Mouse (Mus musculus) thymus, postnatal 4 days (tissue): Measurements from ENCODE around the gene Sec14l5.

ENCODE experiments used
- DNase-seq: peaks from one replicate; pipeline ENCODE4 v3.0.0; 2021

Gene Sec14l5

GRCm38 (mm10) chr16:5147037-5147385 lies at the start of gene Sec14l5:
Gene Sec14l5 (plus strand): TSS chr16:5147109.
- peak; percentile 18 for DNase-seq

- no peak for DNase-seq
Measured at GRCm38 (mm10) chr16:5101000-5101399, 45.9 kb upstream of the Sec14l5 start.

DNA sequence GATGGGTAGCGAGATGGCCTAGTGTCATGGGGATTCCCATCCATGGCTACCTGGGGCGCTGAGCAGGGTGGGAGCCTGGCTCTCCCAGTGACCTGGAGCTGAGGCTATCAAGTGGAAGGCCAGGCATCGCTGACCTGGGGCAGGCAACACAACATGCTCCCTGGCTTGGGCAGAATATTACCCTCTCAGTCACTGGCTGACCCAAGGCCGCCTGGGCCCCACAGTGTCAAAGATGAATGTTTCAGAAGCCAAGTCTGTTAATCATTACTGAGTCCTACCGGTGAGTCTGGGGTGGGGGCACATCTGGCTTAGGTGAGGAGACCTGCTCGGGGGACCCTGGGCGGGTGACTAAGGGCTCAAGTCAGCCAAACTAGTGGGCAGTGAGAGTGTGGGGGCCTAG lies 37.0 kb upstream of the Sec14l5 start:
- no peak for DNase-seq

DNA sequence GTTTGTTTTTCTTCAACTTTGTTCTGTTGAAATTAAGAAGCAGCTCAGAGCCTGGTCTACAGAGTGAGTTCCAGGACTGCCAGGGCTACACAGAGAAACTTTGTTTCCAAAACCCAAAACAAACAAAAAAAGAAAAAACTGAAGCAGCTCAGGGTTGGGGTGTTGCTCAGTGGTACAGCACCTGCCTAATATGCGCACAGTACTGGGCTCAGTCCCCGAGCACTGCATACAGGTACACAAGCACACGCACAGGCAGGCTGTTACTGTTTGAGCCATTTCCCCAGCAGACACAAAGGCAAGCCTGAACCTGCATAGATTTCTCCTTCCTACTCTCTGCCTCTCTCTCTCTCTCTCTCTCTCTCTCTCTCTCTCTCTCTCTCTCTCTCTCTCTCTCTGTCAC lies 35.9 kb upstream of the Sec14l5 start:
- no peak for DNase-seq

DNA sequence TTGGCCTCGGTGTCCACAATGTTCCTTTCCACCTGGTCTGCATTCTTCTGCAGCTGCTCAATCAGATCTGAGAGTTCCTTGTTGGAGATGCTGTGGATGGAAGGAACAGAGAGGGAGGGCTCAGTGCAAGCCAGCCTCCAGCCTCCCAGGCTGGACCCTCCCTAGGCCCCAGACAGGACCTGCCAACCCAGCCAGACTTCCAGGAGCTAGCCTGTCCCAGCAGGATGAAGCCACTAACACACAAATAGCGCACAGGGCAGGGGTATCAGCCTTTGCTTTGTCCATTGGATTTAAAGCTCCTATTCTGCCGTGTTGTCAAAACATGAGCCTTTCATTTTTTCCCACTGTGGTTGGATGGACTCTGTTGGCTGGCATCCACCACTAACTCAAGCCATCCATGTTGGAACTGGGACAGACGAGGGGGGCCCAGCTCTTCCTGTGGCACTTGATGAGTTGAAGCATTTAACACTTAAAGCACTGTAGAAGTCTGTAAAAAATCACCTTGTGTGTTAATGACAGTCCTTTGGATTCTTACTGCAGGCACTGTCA lies 33.8 kb upstream of the Sec14l5 start:
- DNase-seq = no peak

GRCm38 (mm10) chr16:5113582-5113981 lies 33.3 kb upstream of the Sec14l5 start:
- no peak for DNase-seq

DNA sequence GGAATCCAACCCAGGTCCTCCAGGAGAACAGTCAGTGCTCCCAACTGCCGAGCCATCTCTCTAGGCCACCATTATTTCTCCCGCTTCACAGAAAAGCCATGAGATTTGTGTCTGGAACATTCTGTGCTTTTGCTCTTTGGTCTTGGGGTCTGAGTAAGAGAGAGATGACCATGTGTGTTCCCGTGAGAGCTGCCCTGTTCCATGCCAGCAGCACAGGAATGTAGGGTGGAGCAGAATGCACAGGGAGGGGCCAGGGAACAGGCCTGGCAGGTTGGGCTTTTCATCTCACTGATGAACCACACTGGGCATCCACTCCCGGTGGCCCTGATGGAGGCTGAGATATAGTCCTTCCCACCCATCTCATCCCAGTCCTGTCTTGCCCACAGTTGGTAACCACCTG lies 27.5 kb upstream of the Sec14l5 start:
- no peak for DNase-seq

GRCm38 (mm10) chr16:5119845-5120244 lies 27.1 kb upstream of the Sec14l5 start:
- no peak for DNase-seq

DNA sequence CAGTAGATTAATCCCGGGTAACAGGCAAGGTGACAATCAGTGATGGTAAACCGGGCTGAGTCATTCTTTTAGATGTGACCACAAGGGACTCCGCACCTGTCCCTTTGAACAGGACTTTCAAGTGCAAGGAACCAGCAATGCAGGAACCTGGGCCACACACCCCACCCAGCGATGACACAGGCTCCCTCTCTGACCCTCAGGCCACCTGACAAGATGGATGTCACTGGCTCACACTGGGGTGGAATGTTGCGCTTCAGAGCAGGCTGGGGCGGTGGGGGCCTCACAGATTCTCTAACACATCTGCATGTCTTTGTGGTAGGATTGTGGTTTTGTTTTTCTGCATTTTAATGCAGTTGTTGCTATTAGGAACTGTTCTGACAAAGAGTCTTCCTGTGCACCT lies 23.4 kb upstream of the Sec14l5 start:
- no peak for DNase-seq

DNA sequence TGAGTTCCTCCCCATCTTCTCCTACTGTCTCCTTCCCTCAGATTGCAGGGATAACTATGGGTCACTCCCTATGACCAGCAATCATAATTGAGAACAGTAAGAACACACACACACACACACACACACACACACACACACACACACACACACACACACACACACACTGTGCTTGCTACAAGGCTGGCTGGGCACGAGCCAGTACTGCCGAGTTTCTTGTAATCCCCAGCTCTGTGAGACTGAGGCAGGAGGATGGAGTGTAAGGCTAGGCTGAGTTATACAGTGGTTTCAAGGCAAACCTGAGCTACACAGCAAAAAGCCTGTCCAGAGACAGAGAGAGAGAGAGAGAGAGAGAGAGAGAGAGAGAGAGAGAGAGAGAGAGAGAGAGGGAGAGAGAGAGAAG lies 16.7 kb upstream of the Sec14l5 start:
- DNase-seq = no peak

GRCm38 (mm10) chr16:5130766-5131165 lies 16.1 kb upstream of the Sec14l5 start:
- no peak for DNase-seq

- no peak for DNase-seq
Measured at GRCm38 (mm10) chr16:5131251-5131922, 15.5 kb upstream of the Sec14l5 start.

DNA sequence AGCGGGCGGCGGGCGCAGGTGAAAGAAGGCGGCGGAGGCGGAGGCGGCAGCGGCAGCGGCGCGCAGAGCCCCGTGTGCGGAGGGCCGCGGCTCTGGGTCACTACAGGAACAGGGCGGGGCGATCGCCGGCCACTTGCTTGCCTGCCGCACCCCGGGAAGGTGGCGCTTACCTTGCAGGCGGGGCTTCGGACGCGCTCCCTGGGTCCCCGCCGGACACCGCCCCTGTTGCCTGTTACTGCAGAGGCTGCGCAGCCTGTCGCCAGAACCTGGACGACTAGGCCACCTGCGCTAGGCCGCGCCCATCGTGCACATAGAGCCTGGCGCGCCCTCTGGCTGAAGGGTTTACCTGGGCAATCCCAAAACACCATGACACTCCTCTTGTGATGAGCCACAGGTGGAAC lies 14.5 kb upstream of the Sec14l5 start, which contains the start of gene Ppl:
TSS of gene Ppl (minus strand) at position 21 of the 401 bp plus-strand sequence.
- peak; percentile 24 for DNase-seq

DNA sequence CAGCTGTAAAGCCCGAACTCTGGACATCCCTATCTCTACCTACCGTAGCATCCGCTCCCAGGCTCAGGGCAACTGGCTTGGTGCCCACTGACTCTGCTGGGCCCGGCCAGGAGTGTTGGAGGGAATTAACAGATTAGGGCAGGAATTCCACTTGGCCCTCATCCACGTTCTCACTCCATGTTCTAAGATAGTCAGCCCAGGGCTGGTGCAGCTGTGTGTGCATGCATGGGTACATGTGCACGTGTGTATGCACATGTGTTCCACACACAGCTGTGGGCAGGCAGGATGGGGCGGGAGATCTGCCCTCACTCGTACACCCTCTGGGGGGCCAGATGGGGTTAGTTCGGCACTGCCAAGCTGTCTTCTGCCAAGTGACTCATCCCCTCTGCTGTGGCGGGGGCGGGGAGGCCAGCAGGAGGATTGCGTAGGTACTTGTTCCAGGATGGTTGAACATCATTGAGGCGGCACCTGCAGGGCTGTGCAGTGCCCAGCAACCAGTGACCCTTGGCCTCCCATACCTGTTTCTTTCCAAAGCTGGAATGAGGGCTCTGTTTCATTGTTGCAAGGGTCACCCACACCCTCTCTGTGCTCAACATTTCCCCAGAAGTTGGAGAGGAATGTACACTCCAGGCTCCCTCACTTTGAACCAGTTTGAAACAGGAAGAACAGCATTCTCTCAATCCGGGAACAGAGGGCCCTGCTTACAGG lies 12.1 kb upstream of the Sec14l5 start:
- DNase-seq = no peak

DNA sequence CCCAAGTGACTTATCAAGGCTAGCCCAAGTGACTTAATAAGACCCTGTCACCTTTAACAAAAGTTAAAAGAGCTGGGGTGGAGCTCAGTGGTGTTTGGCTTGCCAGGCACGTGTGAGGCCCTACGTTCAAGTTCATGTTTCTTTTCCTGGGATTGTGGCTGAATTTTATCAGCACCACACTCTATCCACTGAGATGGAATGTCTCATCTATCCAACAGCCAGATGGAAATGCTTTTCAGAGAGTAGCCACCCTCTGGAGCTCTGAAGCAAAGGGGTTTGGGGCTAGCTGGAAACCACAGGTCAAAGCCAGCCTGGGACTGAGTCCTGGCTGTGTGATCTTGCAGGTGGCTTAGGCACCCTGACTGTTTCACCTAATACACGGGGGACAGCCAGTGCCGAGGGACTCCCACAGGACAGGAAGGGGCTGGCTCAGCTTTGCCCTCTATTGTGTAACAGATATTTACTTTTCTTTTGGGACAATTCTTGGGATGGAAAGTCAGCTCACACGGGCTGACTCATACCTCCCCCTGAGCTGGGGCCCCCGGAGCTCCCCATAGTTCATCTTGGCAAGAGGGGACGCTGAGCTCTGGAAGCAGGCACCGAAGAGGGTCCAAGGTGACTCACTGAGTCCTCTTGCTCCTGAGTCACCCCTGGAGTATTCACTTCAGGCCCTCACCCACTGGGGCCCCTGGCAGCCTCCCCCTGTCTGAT lies 11.2 kb upstream of the Sec14l5 start:
- no peak for DNase-seq

- DNase-seq = no peak
Measured at GRCm38 (mm10) chr16:5136505-5136904, 10.4 kb upstream of the Sec14l5 start.

DNA sequence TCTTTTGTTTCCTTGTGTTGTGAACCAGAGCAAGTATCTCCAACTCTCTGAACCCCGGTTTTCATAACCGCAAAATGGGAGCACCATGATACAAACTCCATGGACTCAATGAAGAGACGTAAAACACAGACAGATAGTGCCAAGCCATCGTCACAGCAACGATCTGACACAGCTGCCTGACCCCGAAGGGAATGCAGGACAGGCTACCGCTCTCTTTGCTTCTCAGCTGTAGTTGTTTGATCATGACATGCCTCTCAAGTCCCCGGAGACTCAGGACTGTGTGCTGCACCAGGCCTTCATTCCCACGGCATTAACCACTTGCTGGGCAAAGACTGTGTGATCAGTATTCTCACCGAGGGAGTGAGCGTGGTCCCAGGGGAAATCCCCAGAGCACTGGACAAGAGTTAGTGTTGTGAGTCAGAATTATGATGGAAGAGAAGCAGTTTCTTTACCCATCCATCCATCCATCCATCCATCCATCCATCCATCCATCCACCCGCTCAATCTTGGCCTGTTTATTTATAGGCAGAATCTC lies 9.8 kb upstream of the Sec14l5 start:
- DNase-seq = no peak

- DNase-seq = no peak
Measured at GRCm38 (mm10) chr16:5139741-5140140, 7.2 kb upstream of the Sec14l5 start.

GRCm38 (mm10) chr16:5145570-5145969 lies 1.3 kb upstream of the Sec14l5 start:
- DNase-seq = peak; percentile 76

DNA sequence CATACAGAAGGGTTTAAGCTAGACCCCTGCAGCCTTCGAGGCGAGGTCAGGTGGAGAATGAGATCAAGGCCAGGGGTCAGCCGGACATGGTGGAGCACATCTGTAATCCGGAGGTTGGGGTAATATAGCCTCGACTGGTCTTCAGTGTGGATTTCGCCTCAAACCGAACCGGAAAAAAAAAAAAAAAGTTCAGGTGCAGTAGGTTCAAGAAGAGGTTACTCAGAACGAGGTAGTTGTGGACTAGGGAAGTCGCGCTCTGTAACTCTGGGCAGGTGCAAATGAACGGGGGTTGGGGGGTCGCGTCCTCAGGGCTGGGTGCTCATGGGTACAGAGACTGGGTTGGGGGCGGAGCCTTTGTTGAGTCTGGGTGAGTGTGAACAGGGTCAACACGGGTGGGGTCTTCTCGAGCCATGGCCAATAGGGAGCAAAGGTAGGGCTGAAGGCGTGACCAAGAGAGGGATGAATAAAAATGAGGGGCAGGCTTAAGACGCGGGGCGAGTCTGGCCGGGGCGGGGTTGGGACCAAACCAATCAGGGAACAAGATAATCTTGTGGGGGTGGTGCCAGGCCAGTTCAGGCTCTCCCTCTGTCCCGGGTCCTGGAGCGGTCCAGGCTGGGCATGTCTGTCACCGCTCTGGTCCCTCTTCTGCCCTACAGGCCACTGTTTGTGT lies 407 bp upstream of the Sec14l5 start:
- DNase-seq = peak; percentile 30

GRCm38 (mm10) chr16:5150544-5150943 lies 3.6 kb downstream of the Sec14l5 start:
- DNase-seq = no peak

GRCm38 (mm10) chr16:5153299-5154026 lies 6.6 kb downstream of the Sec14l5 start:
- no peak for DNase-seq
